Mouse (Mus musculus): ENCODE measurements around the gene Dcst1. TPM values are rescaled to one million over a fixed set of nuclear protein-coding genes. Genes with fewer than 3 reads are reported as not detected.

Dcst1 gene
- polyA plus RNA-seq, 1 experiment, result 3.1 TPM

DNA sequence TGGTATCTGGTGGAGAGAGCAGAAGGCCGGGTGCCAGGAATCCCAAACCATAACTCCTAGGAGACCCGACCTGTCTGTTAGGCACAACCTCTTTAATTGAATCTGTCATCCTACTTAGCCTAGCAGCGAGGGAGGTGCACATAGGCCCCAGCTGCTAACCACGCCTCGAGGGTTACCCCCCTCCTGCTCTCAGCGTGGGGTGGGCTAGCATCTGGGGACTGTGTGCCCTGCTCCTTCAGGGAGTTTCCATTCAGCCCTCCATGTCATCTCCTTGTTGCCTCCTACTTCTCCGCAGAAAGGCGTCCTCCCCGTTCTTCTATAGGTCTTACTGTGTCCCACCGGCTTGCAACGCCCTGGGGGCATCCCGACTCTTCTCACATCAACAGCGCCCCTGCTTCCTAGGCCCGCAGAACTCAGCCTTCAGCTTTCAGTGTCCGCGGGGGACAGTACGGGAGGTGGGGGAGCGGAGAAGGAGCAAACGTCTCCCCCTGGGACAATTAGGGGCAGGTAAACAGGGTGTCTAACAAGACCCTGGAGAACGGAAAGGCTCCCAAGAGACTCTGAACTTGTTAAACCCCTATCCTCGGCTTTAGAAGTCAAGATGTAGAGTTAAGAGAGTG lies 46.0 kb downstream of the Dcst1 start:
- 63% methylated on average over 21 of the region's 21 CpGs for WGBS
- no peak for DNase-seq (ENCODE audit: low read depth, low spot score)

DNA sequence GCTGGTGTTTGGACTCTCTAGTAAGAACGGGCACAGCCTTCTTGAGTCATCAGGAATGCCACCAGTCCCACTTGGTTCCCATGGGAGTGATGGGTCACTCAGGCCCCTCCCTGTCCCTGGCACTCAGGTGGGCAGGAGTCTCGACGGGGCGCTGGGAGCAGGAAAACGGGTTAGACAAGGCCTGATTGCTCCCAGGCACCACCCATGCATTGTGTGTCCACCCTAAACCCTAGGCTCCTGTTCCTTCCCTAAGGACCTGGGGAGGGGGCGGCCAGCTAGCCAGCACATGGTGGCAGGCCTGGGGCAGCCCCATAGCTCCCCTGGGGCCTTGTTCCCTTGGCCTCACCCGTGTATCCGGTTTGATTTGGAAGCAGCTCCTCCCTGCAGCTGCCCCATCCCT lies 46.7 kb downstream of the Dcst1 start:
- WGBS, result 40% methylated on average over 8 of the region's 8 CpGs

DNA sequence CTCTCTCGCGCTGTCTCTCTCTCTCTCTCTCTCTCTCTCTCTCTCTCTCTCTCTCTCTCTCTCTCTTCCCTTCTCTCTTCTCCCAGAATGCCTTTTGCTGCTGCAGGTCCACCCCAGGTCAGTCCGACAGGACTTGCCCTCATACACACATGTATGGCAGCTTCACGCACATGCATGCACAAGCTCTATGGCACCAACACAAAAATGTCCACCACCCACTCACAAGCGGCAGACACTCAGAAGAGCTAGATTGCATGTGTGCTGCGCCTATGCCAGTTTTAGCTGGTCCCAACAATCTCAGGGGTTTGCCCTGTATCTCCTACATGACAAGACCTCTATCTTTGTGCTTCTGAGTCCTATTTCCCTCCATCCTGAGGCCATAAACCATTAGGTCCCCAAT lies 47.8 kb downstream of the Dcst1 start:
- 78% methylated on average over 6 of the region's 6 CpGs for WGBS
- no peak for DNase-seq (ENCODE audit: low read depth, low spot score)

More for the DNA sequence above, 46.7 kb downstream of the Dcst1 start:
- no peak for DNase-seq (ENCODE audit: low read depth, low spot score)

- peak; percentile 77 for DNase-seq (ENCODE audit: low read depth, low spot score)
- WGBS, result 2% methylated on average over 4 of the region's 4 CpGs
These were observed 48.2 kb downstream of the Dcst1 start for GRCm38 (mm10) chr3:89316833-89317232.

DNA sequence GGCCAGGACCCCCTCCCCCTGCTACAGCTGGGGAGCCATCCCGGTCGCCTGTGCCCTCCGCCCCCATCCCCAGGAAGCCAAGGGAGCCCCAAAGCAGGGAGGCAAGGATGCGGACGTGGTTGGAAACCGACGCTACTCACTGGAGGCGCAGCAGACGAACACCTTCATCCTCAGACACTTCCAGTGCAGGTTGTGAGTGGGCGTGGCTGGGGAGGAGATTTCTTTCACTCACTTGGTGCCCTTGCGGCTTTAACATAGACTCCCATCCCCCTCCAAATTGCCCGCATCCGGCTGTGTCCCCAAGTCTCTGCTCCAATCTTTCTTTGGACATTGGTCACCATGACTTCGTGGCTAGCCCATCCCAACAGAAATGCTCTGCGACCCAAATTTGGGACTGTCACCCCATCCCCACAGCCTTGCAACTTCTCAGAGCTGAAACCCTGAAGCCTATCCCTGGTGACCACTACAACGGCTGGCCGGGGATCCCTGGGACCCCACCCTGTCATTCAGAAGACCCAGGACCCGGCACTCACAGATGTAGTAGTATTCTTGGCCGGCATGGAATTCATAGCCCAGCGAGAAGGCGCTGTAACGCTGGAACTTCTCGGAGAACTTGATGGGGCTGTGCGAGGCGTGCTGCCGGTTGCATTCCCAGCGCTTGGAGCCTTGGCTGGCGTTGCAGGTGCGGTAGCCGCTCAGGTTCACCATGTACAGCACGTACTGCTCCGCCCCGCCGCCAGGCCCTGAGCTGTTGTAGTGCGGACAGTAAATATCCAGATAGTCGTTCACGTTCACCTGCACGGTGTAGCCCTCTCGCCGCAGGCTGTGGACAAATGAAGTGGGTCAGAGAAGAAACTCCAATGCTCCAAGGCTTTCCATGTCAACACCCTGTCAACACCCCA lies 48.9 kb downstream of the Dcst1 start:
- DNase-seq (ENCODE audit: low read depth, low spot score), result no peak
- WGBS, result 16% methylated on average over 40 of the region's 40 CpGs

GRCm38 (mm10) chr3:89315195-89315929 lies 49.7 kb downstream of the Dcst1 start:
- DNase-seq (ENCODE audit: low read depth, low spot score), result no peak
- WGBS, result 13% methylated on average over 26 of the region's 26 CpGs

DNA sequence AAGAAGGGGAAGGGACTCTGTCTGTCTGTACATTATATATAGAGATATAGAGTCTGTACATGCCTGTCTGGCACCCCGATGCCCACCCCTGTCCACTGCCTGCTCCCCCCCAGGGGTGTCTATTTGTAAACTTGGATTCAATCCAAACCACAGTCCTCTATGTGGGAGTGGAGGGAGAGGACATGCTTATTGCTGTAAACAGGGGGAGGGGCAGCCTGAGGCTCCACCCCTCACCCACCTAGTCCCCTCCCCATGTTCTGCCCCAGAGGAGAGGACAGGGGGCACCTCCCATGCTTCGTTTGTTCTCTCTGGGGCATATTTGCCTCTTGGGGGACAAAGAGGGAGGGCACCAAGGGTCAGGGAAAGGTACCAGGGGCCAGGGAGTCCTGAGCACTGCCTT lies 50.3 kb downstream of the Dcst1 start:
- no peak for DNase-seq (ENCODE audit: low read depth, low spot score)
- WGBS, result 64% methylated on average over 2 of the region's 2 CpGs

DNA sequence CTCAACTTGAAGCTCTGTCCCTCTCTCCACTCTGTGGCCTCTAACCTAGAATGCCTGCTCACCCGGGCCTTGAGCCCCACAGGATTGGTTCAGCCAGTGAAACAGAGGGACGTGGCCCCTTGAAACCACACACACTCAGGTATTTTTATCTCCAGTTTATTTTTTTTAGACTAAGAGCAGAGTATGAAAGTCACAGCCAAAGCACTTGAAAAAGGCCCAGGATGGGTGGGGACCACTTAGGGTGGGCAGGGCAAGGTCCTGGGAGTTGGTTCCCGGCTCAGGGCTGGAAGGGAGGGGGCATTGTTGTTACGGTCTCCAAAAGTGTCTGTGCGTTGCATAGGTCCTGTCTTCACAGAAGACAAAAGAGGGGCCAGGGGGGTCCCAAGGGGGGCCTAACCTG lies 50.7 kb downstream of the Dcst1 start:
- no peak for DNase-seq (ENCODE audit: low read depth, low spot score)
- 78% methylated on average over 5 of the region's 5 CpGs for WGBS

DNA sequence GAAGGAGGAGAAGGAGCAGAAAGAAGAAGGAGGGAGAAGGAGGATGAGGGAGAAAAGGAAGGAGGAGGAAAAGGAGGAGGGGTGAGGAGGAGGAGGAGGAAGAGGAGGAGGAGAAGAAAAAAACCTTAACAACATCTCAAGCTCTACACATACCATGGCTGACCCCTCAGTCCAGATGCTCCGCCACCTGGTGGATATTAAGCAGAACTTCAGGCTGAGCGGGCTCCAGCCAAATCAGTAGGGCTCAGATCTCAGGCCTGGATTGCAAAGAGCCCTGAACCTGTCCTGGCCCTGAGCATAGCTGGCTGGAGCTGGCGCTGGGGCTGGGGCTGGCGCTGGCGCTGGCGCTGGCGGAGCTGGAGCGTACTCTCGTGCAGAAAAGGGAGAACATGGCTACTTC lies 57.0 kb downstream of the Dcst1 start:
- DNase-seq (ENCODE audit: low read depth, low spot score), result no peak
- 3% methylated on average over 9 of the region's 9 CpGs for WGBS

- 33% methylated on average over 8 of the region's 8 CpGs for WGBS
- DNase-seq (ENCODE audit: low read depth, low spot score), result peak; percentile 89
These were observed 59.3 kb downstream of the Dcst1 start for GRCm38 (mm10) chr3:89305551-89306325.

DNA sequence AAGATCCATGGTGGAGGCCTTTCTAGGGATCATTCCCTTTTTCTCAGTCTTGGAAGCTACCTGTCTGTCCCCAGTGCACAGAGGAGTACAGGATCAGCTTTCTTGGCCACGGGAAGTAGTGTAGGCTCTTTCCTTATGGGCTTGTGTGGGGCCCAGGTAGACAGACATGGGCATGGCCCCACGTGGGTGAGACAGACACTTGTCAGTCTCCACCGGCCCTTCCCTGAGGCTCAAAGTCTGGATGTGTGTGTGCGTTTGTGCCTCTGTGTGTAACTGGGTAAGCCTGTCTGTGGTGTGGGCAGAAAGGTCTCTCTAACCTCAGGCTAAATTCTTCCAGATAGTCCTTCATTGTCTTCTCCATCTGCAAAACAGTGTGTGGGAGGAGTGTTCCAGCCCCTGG lies 59.9 kb downstream of the Dcst1 start:
- WGBS, result 23% methylated on average over 4 of the region's 4 CpGs
- no peak for DNase-seq (ENCODE audit: low read depth, low spot score)

GRCm38 (mm10) chr3:89304440-89304839 lies 60.6 kb downstream of the Dcst1 start:
- no peak for DNase-seq (ENCODE audit: low read depth, low spot score)
- 26% methylated on average over 6 of the region's 6 CpGs for WGBS

DNA sequence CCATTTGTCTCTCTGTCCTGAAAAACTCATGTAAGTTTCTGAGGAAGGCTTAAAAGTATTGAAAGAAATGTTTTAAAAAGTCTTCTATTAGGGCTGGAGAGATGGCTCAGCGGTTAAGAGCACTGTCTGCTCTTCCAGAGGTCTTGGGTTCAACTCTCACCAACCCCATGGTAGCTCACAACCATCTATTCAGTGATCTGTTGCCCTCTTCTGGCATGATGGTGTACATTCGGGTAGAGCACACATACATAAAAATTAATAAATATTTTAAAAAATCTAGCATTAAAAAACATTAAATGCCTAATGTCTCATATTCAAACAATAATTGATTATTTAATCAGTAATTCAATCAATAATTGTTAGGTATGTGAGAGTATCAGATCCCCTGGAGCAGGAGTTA lies 64.5 kb downstream of the Dcst1 start:
- WGBS, result 52% methylated on average over 2 of the region's 2 CpGs
- no peak for DNase-seq (ENCODE audit: low read depth, low spot score)

Other genes starting within 250 kb of the Dcst1 start
- 181 and 448 TPM in 2 replicates for gene Pklr, start 229.1 kb downstream of the Dcst1 start, polyA plus RNA-seq (2012; rRNA removed)
- 0.48 and 0.52 TPM in 2 replicates for gene Hcn3, start 205.1 kb downstream of the Dcst1 start, polyA plus RNA-seq (2012; rRNA removed)
- 41.1 and 53.0 TPM in 2 replicates for gene Clk2, start 200.5 kb downstream of the Dcst1 start, polyA plus RNA-seq (2012; rRNA removed)
- gene Scamp3, start 187.8 kb downstream of the Dcst1 start, polyA plus RNA-seq (2012; rRNA removed), result 88.5 and 107 TPM in 2 replicates
- 23.0 and 30.1 TPM in 2 replicates for gene Fam189b, start 182.1 kb downstream of the Dcst1 start, polyA plus RNA-seq (2012; rRNA removed)
- 88.5 and 99.3 TPM in 2 replicates for gene Gba, start 162.3 kb downstream of the Dcst1 start, polyA plus RNA-seq (2012; rRNA removed)
- gene Thbs3, start 150.1 kb downstream of the Dcst1 start, polyA plus RNA-seq (2012; rRNA removed), result 20.8 and 22.8 TPM in 2 replicates
- gene Mtx1, start 138.2 kb downstream of the Dcst1 start, polyA plus RNA-seq (2012; rRNA removed), result 171 and 186 TPM in 2 replicates
- gene Muc1, start 136.2 kb downstream of the Dcst1 start, polyA plus RNA-seq (2012; rRNA removed), result 0.99 and 1.6 TPM in 2 replicates
- gene Krtcap2, start 119.3 kb downstream of the Dcst1 start, polyA plus RNA-seq (2012; rRNA removed), result 170 and 221 TPM in 2 replicates
- 2.1 TPM in 2 replicates for gene Trim46, start 118.9 kb downstream of the Dcst1 start, polyA plus RNA-seq (2012; rRNA removed)
- gene Dpm3, start 105.9 kb downstream of the Dcst1 start, polyA plus RNA-seq (2012; rRNA removed), result 355 and 356 TPM in 2 replicates
- gene Slc50a1, start 94.7 kb downstream of the Dcst1 start, polyA plus RNA-seq (2012; rRNA removed), result 108 and 123 TPM in 2 replicates
- 78.0 and 93.8 TPM in 2 replicates for gene Efna1, start 84.1 kb downstream of the Dcst1 start, polyA plus RNA-seq (2012; rRNA removed)
- 6.0 and 7.4 TPM in 2 replicates for gene Efna3, start 42.3 kb downstream of the Dcst1 start, polyA plus RNA-seq (2012; rRNA removed)
- 14.5 and 14.6 TPM in 2 replicates for gene Efna4, start 27.2 kb downstream of the Dcst1 start, polyA plus RNA-seq (2012; rRNA removed)
- gene Adam15, start 15.3 kb downstream of the Dcst1 start, polyA plus RNA-seq (2012; rRNA removed), result 59.4 and 68.5 TPM in 2 replicates
- gene Dcst2, start 3.3 kb downstream of the Dcst1 start, polyA plus RNA-seq (2012; rRNA removed), result 0.15 and 0.60 TPM in 2 replicates
- 92.6 and 151 TPM in 2 replicates for gene Zbtb7b, start 29.5 kb upstream of the Dcst1 start, polyA plus RNA-seq (2012; rRNA removed)
- gene Lenep, start 37.5 kb upstream of the Dcst1 start, polyA plus RNA-seq (2012; rRNA removed), result not detected in 2 replicates
- gene Flad1, start 46.6 kb upstream of the Dcst1 start, polyA plus RNA-seq (2012; rRNA removed), result 40.7 and 48.2 TPM in 2 replicates
- 37.2 and 50.9 TPM in 2 replicates for gene Cks1b, start 53.1 kb upstream of the Dcst1 start, polyA plus RNA-seq (2012; rRNA removed)
- gene Shc1, start 53.2 kb upstream of the Dcst1 start, polyA plus RNA-seq (2012; rRNA removed), result 60.3 and 84.0 TPM in 2 replicates
- 30.8 and 39.3 TPM in 2 replicates for gene Pygo2, start 65.0 kb upstream of the Dcst1 start, polyA plus RNA-seq (2012; rRNA removed)
- 44.6 and 52.7 TPM in 2 replicates for gene Pbxip1, start 71.5 kb upstream of the Dcst1 start, polyA plus RNA-seq (2012; rRNA removed)
- gene Pmvk, start 89.3 kb upstream of the Dcst1 start, polyA plus RNA-seq (2012; rRNA removed), result 31.6 and 34.8 TPM in 2 replicates
- gene Kcnn3, start 154.9 kb upstream of the Dcst1 start, polyA plus RNA-seq (2012; rRNA removed), result 2.4 and 5.3 TPM in 2 replicates

Measured in large intestine, adult 2 months (tissue).